Mouse (Mus musculus): ENCODE measurements at regions not wholly inside any gene's neighbourhood (a gene's known extent, or its start where the extent isn't known, plus 50 kb on each side); places are given as distances from the start of the nearest gene placed in this dataset.

DNA sequence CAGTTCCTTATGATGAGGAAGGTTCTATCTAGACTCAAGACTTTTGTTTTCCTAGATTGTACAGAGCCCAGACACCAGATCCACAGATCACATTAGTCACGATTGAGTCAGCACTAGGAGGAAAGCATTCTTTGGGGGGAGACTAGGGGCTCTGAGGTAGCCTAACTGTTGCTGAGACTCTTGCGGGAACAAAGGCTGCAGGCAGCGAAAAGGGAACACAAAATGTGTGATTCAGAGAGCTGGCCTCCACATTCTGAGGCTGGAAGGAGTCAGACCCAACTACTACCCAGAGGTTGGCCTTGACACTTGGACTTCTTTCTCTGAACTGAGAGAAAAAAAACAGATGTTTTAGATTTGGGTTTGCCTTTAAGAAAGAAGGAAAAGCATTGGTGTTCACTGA is 66.5 kb upstream of the Tspan2 start:
- TF ChIP-seq CTCF (IDR thresholded peaks at IDR 0.05; ENCODE audit: control insufficient read depth, insufficient read depth, insufficient replicate concordance, low read depth, low read length), result no peak
- no peak for TF ChIP-seq POLR2A (IDR thresholded peaks at IDR 0.05; ENCODE audit: control insufficient read depth, low read depth, low read length)

All from testis, adult 2 months (tissue).